Mouse (Mus musculus): ENCODE measurements around the gene Fam172a. TPM values are rescaled to one million over a fixed set of nuclear protein-coding genes. Genes with fewer than 3 reads are reported as not detected.
A peak's percentile ranks its signal among the peaks of the same experiment; 100 is the strongest.

Gene Fam172a
- polyA plus RNA-seq, 1 experiment from 2014 or later = 33.0 TPM

GRCm38 (mm10) chr13:78198871-78199641 is 497.2 kb downstream of the Fam172a start:
- peaks cover 28% of the 10 kb centered on the region for H3K27me3 ChIP-seq (replicated peaks; ENCODE audit: control insufficient read depth, insufficient read depth, low read length)

GRCm38 (mm10) chr13:78199642-78200160 is 497.9 kb downstream of the Fam172a start, which contains the start of gene Nr2f1:
Nr2f1 (minus strand) TSS chr13:78199757.
- H3K9ac ChIP-seq (ENCODE audit: low read depth, low read length) = peak within 1 kb of the TSS; percentile 93
- no peak for ATAC-seq (ENCODE audit: low read depth)
- peaks cover 27% of the 10 kb centered on the region for H3K27me3 ChIP-seq (replicated peaks; ENCODE audit: control insufficient read depth, insufficient read depth, low read length)
- DNase-seq (ENCODE audit: low spot score) = no peak
- H3K4me1 ChIP-seq (ENCODE audit: control insufficient read depth, insufficient read depth, low read length) = peaks cover 11% of the 10 kb centered on the region; the same call in 1 of the 2 replicates
- H3K36me3 ChIP-seq (ENCODE audit: control insufficient read depth, insufficient read depth, low read length) = 0 out of 2 replicates have a peak, but pooled peaks cover 4% of the 10 kb centered on the region
- H3K27ac ChIP-seq (replicated peaks; ENCODE audit: low read depth, low read length) = peak within 1 kb of the TSS; percentile 98
- WGBS = under 1% methylated on average over 14 of the region's 14 CpGs
- H3K4me3 ChIP-seq (ENCODE audit: low read depth, low read length) = peak within 1 kb of the TSS; percentile 81
- peak within 1 kb of the TSS; percentile 85 for H3K4me2 ChIP-seq (ENCODE audit: low read depth, low read length)
- H3K9me3 ChIP-seq (ENCODE audit: control insufficient read depth, low read length) = no peaks in the 10 kb centered on the region

More at GRCm38 (mm10) chr13:78198871-78199641, 497.2 kb downstream of the Fam172a start:
- 0 out of 2 replicates have a peak, but pooled peaks cover 4% of the 10 kb centered on the region for H3K36me3 ChIP-seq (ENCODE audit: control insufficient read depth, insufficient read depth, low read length)
- H3K4me1 ChIP-seq (ENCODE audit: control insufficient read depth, insufficient read depth, low read length) = peaks cover 10% of the 10 kb centered on the region; the same call in 1 of the 2 replicates
- peak overlapping the region; percentile 81 for H3K4me3 ChIP-seq (ENCODE audit: low read depth, low read length)
- peak overlapping the region; percentile 85 for H3K4me2 ChIP-seq (ENCODE audit: low read depth, low read length)
- no peak for DNase-seq (ENCODE audit: low spot score)
- H3K9me3 ChIP-seq (ENCODE audit: control insufficient read depth, low read length) = no peaks in the 10 kb centered on the region
- H3K27ac ChIP-seq (replicated peaks; ENCODE audit: low read depth, low read length) = peak overlapping the region; percentile 98
- 0% methylated on average over 36 of the region's 92 CpGs for WGBS
- peak; percentile 16 for ATAC-seq (ENCODE audit: low read depth)
- peak overlapping the region; percentile 93 for H3K9ac ChIP-seq (ENCODE audit: low read depth, low read length)

- H3K36me3 ChIP-seq (ENCODE audit: control insufficient read depth, insufficient read depth, low read length) = no peaks in the 10 kb centered on the region
- peak overlapping the region; percentile 81 for H3K4me3 ChIP-seq (ENCODE audit: low read depth, low read length)
- H3K27ac ChIP-seq (replicated peaks; ENCODE audit: low read depth, low read length) = peak overlapping the region; percentile 98
- peak overlapping the region; percentile 93; the same call in 1 of the 2 replicates for H3K9ac ChIP-seq (ENCODE audit: low read depth, low read length)
- peak overlapping the region; percentile 85 for H3K4me2 ChIP-seq (ENCODE audit: low read depth, low read length)
- H3K4me1 ChIP-seq (ENCODE audit: control insufficient read depth, insufficient read depth, low read length) = 0 out of 2 replicates have a peak, but pooled peaks cover 5% of the 10 kb centered on the region
- peaks cover 20% of the 10 kb centered on the region for H3K27me3 ChIP-seq (replicated peaks; ENCODE audit: control insufficient read depth, insufficient read depth, low read length)
- ATAC-seq (ENCODE audit: low read depth) (peak; percentile 38; the same call in 1 of the 2 replicates), DNase-seq (ENCODE audit: low spot score) (peak; percentile 96)
- 0% methylated on average over 9 of the region's 9 CpGs for WGBS
- no peaks in the 10 kb centered on the region for H3K9me3 ChIP-seq (ENCODE audit: control insufficient read depth, low read length)
Measured at GRCm38 (mm10) chr13:78200407-78200806, 498.6 kb downstream of the Fam172a start.

- Histone ChIP-seq H3K9ac (ENCODE audit: low read depth, low read length) (peak overlapping the region; percentile 79; the same call in 1 of the 2 replicates), H3K4me3 (ENCODE audit: low read depth, low read length) (peak overlapping the region; percentile 81), H3K4me2 (ENCODE audit: low read depth, low read length) (peak overlapping the region; percentile 85), H3K4me1 (ENCODE audit: control insufficient read depth, insufficient read depth, low read length) (0 out of 2 replicates have a peak, but pooled peaks cover 3% of the 10 kb centered on the region), H3K36me3 (ENCODE audit: control insufficient read depth, insufficient read depth, low read length) (no peaks in the 10 kb centered on the region), H3K27ac (replicated peaks; ENCODE audit: low read depth, low read length) (peak overlapping the region; percentile 91), H3K27me3 (replicated peaks; ENCODE audit: control insufficient read depth, insufficient read depth, low read length) (peaks cover 12% of the 10 kb centered on the region), H3K9me3 (ENCODE audit: control insufficient read depth, low read length) (no peaks in the 10 kb centered on the region)
- WGBS = under 1% methylated on average over 25 of the region's 30 CpGs
- ATAC-seq (ENCODE audit: low read depth) (peak; percentile 68), DNase-seq (ENCODE audit: low spot score) (peak; percentile 96)
Measured at GRCm38 (mm10) chr13:78200991-78201870, 499.4 kb downstream of the Fam172a start.

- 0 out of 2 replicates have a peak, but pooled peaks cover 3% of the 10 kb centered on the region for H3K4me1 ChIP-seq (ENCODE audit: control insufficient read depth, insufficient read depth, low read length)
- H3K4me2 ChIP-seq (ENCODE audit: low read depth, low read length) = peak overlapping the region; percentile 85
- peak overlapping the region; percentile 79 for H3K9ac ChIP-seq (ENCODE audit: low read depth, low read length)
- peaks cover 12% of the 10 kb centered on the region for H3K27me3 ChIP-seq (replicated peaks; ENCODE audit: control insufficient read depth, insufficient read depth, low read length)
- under 1% methylated on average over 22 of the region's 22 CpGs for WGBS
- H3K9me3 ChIP-seq (ENCODE audit: control insufficient read depth, low read length) = no peaks in the 10 kb centered on the region
- H3K36me3 ChIP-seq (ENCODE audit: control insufficient read depth, insufficient read depth, low read length) = no peaks in the 10 kb centered on the region
- H3K4me3 ChIP-seq (ENCODE audit: low read depth, low read length) = peak overlapping the region; percentile 81
- peak overlapping the region; percentile 91 for H3K27ac ChIP-seq (replicated peaks; ENCODE audit: low read depth, low read length)
- DNase-seq (ENCODE audit: low spot score) = no peak
- peak; percentile 5; the same call in 1 of the 2 replicates for ATAC-seq (ENCODE audit: low read depth)
Measured at GRCm38 (mm10) chr13:78201871-78202565, 500.2 kb downstream of the Fam172a start.

GRCm38 (mm10) chr13:78202574-78203347 is 500.9 kb downstream of the Fam172a start:
- Histone ChIP-seq H3K4me2 (ENCODE audit: low read depth, low read length) (peak overlapping the region; percentile 85), H3K27me3 (replicated peaks; ENCODE audit: control insufficient read depth, insufficient read depth, low read length) (peaks cover 9% of the 10 kb centered on the region), H3K4me3 (ENCODE audit: low read depth, low read length) (peak overlapping the region; percentile 81), H3K9me3 (ENCODE audit: control insufficient read depth, low read length) (no peaks in the 10 kb centered on the region), H3K4me1 (ENCODE audit: control insufficient read depth, insufficient read depth, low read length) (peaks cover 4% of the 10 kb centered on the region; the same call in 1 of the 2 replicates), H3K27ac (replicated peaks; ENCODE audit: low read depth, low read length) (peak overlapping the region; percentile 91), H3K9ac (ENCODE audit: low read depth, low read length) (peak overlapping the region; percentile 79), H3K36me3 (ENCODE audit: control insufficient read depth, insufficient read depth, low read length) (no peaks in the 10 kb centered on the region)
- no peak for DNase-seq (ENCODE audit: low spot score)
- no peak for ATAC-seq (ENCODE audit: low read depth)
- WGBS = under 1% methylated on average over 37 of the region's 47 CpGs

GRCm38 (mm10) chr13:78203348-78204061 is 501.7 kb downstream of the Fam172a start:
- under 1% methylated on average over 28 of the region's 37 CpGs for WGBS
- Histone ChIP-seq H3K27me3 (replicated peaks; ENCODE audit: control insufficient read depth, insufficient read depth, low read length) (peaks cover 12% of the 10 kb centered on the region), H3K36me3 (ENCODE audit: control insufficient read depth, insufficient read depth, low read length) (no peaks in the 10 kb centered on the region), H3K4me2 (ENCODE audit: low read depth, low read length) (peak overlapping the region; percentile 85), H3K4me3 (ENCODE audit: low read depth, low read length) (peak overlapping the region; percentile 81), H3K4me1 (ENCODE audit: control insufficient read depth, insufficient read depth, low read length) (peaks cover 8% of the 10 kb centered on the region; the same call in 1 of the 2 replicates), H3K9ac (ENCODE audit: low read depth, low read length) (peak overlapping the region; percentile 79), H3K9me3 (ENCODE audit: control insufficient read depth, low read length) (no peaks in the 10 kb centered on the region), H3K27ac (replicated peaks; ENCODE audit: low read depth, low read length) (peak overlapping the region; percentile 91)
- peak; percentile 78 for DNase-seq (ENCODE audit: low spot score)
- peak; percentile 24 for ATAC-seq (ENCODE audit: low read depth)

Data from embryonic facial prominence, embryonic 14.5 days (tissue).